Mouse (Mus musculus) forebrain, embryonic 14.5 days (tissue): ENCODE measurements around the gene Gm21987. TPM values are rescaled to one million over a fixed set of nuclear protein-coding genes. Genes with fewer than 3 reads are reported as not detected.
A peak's percentile ranks its signal among the peaks of the same experiment; 100 is the strongest.

Experiments used
- ATAC-seq: fragments of 200-750 bp; cut with Nextera tagmentation; 2 replicates; pipeline ENCODE4 v1.8.0; 2017; ENCODE audit warnings: mild to moderate bottlenecking, moderate library complexity
- DNase-seq: peaks from one replicate; pipeline ENCODE4 v3.0.0-alpha.2; 2015; ENCODE audit warnings: low spot score
- H3K27ac ChIP-seq: fragments of 300-500 bp; sonication (generic); 2 replicates; pipeline ENCODE4 v1.5.1; 2014; ENCODE audit warnings: low read depth, mild to moderate bottlenecking, control low read depth, low read length, moderate library complexity
- H3K27me3 ChIP-seq: fragments of 300-500 bp; sonication (generic); replicated peaks from 2 replicates; pipeline ENCODE4 v1.6.1; 2014; ENCODE audit warnings: low read length, control low read depth, mixed read lengths; ENCODE audit not compliant: control insufficient read depth, insufficient read depth
- H3K36me3 ChIP-seq: fragments of 300-500 bp; sonication (generic); 2 replicates; pipeline ENCODE4 v1.6.1; 2014; ENCODE audit warnings: low read length, control low read depth; ENCODE audit not compliant: control insufficient read depth, insufficient read depth
- H3K4me1 ChIP-seq: fragments of 300-500 bp; sonication (generic); 2 replicates; pipeline ENCODE4 v1.6.1; 2014; ENCODE audit warnings: antibody characterized with exemption, low read length, control low read depth; ENCODE audit not compliant: control insufficient read depth, insufficient read depth
- H3K4me2 ChIP-seq: fragments of 300-500 bp; sonication (generic); 2 replicates; pipeline ENCODE4 v1.6.1; 2014; ENCODE audit warnings: mild to moderate bottlenecking, control low read depth, low read length
- H3K4me3 ChIP-seq: fragments of 300-500 bp; sonication (generic); 2 replicates; pipeline ENCODE4 v1.5.1; 2014; ENCODE audit warnings: low read depth, low read length, control low read depth
- H3K9ac ChIP-seq: fragments of 300-500 bp; sonication (generic); 2 replicates; pipeline ENCODE4 v1.6.1; 2014; ENCODE audit warnings: mild to moderate bottlenecking, low read length, control low read depth, moderate library complexity
- H3K9me3 ChIP-seq: fragments of 300-500 bp; sonication (generic); replicated peaks from 2 replicates; pipeline ENCODE4 v1.6.1; 2016; ENCODE audit warnings: low read length, control low read depth, mixed read lengths; ENCODE audit not compliant: control insufficient read depth
- WGBS: fragments of 180-500 bp; shearing (Covaris S2); extraction: QIAGEN DNeasy Blood & Tissue Kit; methylation state at CpG from one replicate; pipeline ENCODE4 v1.1.7; 2014; 5-methylcytosine and 5-hydroxymethylcytosine counted together
- polyA plus RNA-seq: library from polyadenylated mRNA; unstranded; fragments of >200 nt; fragmentation: Nextera tagmentation; extraction: Ambion mirVana; gene quantifications from 2 replicates; pipeline ENCODE4 v1.2.1, GENCODE M21; 2014

Gm21987 gene
- polyA plus RNA-seq, 1 experiment from 2014 or later = not detected

DNA sequence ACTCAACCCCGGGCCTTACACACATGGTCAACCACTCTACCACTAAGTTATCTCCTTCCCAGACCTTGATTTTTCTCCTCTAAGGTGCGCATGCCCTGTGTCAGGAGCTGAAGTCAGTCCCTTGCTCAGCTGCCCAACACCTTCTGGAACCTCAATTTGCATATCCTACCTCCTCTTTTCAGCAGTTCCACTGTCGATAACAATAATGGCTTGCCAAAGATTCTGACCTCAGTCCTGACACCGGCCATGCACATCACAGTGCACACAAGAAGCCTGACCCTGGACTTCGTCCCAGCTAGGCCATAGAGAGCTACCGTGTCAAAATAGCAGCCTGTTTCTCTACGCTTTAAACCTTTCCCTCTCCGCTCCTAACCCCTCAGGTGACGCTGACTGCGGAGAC is 26.6 kb downstream of the Gm21987 start:
- no peak for DNase-seq

GRCm38 (mm10) chr16:38373941-38374340 is 27.1 kb downstream of the Gm21987 start:
- Histone ChIP-seq H3K4me1 (no peaks in the 10 kb centered on the region), H3K27me3 (no peaks in the 10 kb centered on the region), H3K9ac (no peak overlapping the region), H3K4me3 (no peak overlapping the region), H3K9me3 (no peaks in the 10 kb centered on the region), H3K27ac (no peak overlapping the region), H3K36me3 (no peaks in the 10 kb centered on the region), H3K4me2 (no peak overlapping the region)
- no peak for DNase-seq
- ATAC-seq = no peak
- 87% methylated on average over 16 of the region's 16 CpGs for WGBS

More for the DNA sequence above, 26.6 kb downstream of the Gm21987 start:
- H3K4me2 ChIP-seq = no peak overlapping the region
- no peak overlapping the region for H3K4me3 ChIP-seq
- H3K9me3 ChIP-seq = no peaks in the 10 kb centered on the region
- H3K36me3 ChIP-seq = no peaks in the 10 kb centered on the region
- H3K4me1 ChIP-seq = 0 out of 2 replicates have a peak, but pooled peaks cover under 1% of the 10 kb centered on the region
- ATAC-seq = no peak
- no peaks in the 10 kb centered on the region for H3K27me3 ChIP-seq
- no peak overlapping the region for H3K9ac ChIP-seq
- no peak overlapping the region for H3K27ac ChIP-seq
- WGBS = 87% methylated on average over 10 of the region's 10 CpGs

- peak; percentile 16 for DNase-seq
- Histone ChIP-seq H3K36me3 (no peaks in the 10 kb centered on the region), H3K27me3 (no peaks in the 10 kb centered on the region), H3K4me1 (no peaks in the 10 kb centered on the region), H3K9me3 (no peaks in the 10 kb centered on the region), H3K9ac (no peak overlapping the region), H3K4me2 (no peak overlapping the region), H3K27ac (no peak overlapping the region), H3K4me3 (no peak overlapping the region)
- WGBS = 86% methylated on average over 10 of the region's 10 CpGs
- ATAC-seq = no peak
Observed at GRCm38 (mm10) chr16:38374379-38375140, 27.7 kb downstream of the Gm21987 start.

GRCm38 (mm10) chr16:38375182-38375581 is 28.3 kb downstream of the Gm21987 start:
- H3K4me3 ChIP-seq = no peak overlapping the region
- no peaks in the 10 kb centered on the region for H3K36me3 ChIP-seq
- 82% methylated on average over 7 of the region's 7 CpGs for WGBS
- DNase-seq (no peak), ATAC-seq (no peak)
- no peaks in the 10 kb centered on the region for H3K4me1 ChIP-seq
- no peak overlapping the region for H3K27ac ChIP-seq
- no peak overlapping the region for H3K9ac ChIP-seq
- no peaks in the 10 kb centered on the region for H3K9me3 ChIP-seq
- no peak overlapping the region for H3K4me2 ChIP-seq
- H3K27me3 ChIP-seq = no peaks in the 10 kb centered on the region

- no peaks in the 10 kb centered on the region for H3K36me3 ChIP-seq
Observed at GRCm38 (mm10) chr16:38376163-38376840, 29.5 kb downstream of the Gm21987 start.

DNA sequence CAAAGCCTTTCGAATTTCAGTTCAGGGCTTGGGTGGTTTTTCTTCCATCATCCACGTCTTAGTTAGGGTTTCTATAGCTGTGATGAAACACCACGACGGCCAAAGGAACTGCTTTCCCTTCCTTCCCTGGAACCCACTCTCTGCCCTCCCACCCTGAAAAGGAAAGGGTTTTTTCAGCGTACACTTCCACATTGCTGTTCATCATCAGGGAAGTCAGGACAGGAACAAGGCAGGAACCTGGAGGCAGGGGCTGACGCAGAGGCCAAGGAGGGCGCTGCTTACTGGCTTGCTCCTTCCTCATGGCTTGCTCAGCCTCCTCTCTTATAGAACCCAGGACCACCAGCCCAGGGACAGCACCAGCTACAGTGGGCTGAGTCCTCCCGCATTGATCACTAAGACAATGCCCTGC is 30.0 kb downstream of the Gm21987 start:
- Histone ChIP-seq H3K27ac (0 out of 2 replicates have a peak overlapping the region, but pooled peaks have one; percentile 74), H3K4me3 (peak overlapping the region; percentile 19; the same call in 1 of the 2 replicates), H3K4me2 (peak overlapping the region; percentile 46), H3K36me3 (no peaks in the 10 kb centered on the region), H3K4me1 (no peaks in the 10 kb centered on the region), H3K27me3 (no peaks in the 10 kb centered on the region), H3K9ac (peak overlapping the region; percentile 64), H3K9me3 (no peaks in the 10 kb centered on the region)
- DNase-seq (no peak), ATAC-seq (peak; percentile 32)
- 54% methylated on average over 8 of the region's 8 CpGs for WGBS

More at GRCm38 (mm10) chr16:38376163-38376840, 29.5 kb downstream of the Gm21987 start:
- Histone ChIP-seq H3K4me3 (peak overlapping the region; percentile 19), H3K4me2 (peak overlapping the region; percentile 46), H3K4me1 (no peaks in the 10 kb centered on the region), H3K9ac (peak overlapping the region; percentile 64), H3K9me3 (no peaks in the 10 kb centered on the region), H3K27me3 (no peaks in the 10 kb centered on the region), H3K27ac (peak overlapping the region; percentile 74)
- DNase-seq (peak; percentile 81), ATAC-seq (peak; percentile 93)
- WGBS = 26% methylated on average over 11 of the region's 17 CpGs

DNA sequence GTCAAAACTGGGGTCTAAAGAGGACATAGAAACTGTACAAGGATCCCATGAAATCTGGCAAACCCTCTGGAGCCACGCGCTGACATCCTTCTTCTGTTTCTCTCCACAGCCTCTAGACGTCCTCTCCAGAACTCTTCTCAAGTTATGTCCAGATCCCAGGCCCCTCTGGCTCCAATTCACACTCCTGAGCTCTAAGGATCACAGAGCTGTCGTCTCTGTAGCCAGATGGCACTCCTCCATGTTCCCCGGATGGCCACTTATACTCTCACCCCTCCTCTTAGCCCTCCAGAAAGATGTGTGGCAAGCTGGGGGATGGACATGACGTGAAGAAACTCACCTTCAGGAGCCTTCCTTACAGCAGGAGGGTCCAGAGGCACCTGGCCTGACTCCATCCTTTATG is 30.7 kb downstream of the Gm21987 start:
- Histone ChIP-seq H3K4me2 (no peak overlapping the region), H3K4me3 (no peak overlapping the region), H3K4me1 (no peaks in the 10 kb centered on the region), H3K36me3 (no peaks in the 10 kb centered on the region), H3K27me3 (no peaks in the 10 kb centered on the region), H3K9ac (no peak overlapping the region), H3K9me3 (no peaks in the 10 kb centered on the region), H3K27ac (no peak overlapping the region)
- WGBS = 88% methylated on average over 6 of the region's 6 CpGs
- ATAC-seq = no peak
- no peak for DNase-seq

GRCm38 (mm10) chr16:38378591-38378990 is 31.8 kb downstream of the Gm21987 start:
- ATAC-seq = no peak
- no peak overlapping the region for H3K9ac ChIP-seq
- DNase-seq = no peak
- 90% methylated on average over 6 of the region's 6 CpGs for whole genome bisulfite sequencing
- no peak overlapping the region for H3K27ac ChIP-seq
- no peaks in the 10 kb centered on the region for H3K9me3 ChIP-seq
- H3K4me3 ChIP-seq = no peak overlapping the region
- no peaks in the 10 kb centered on the region for H3K27me3 ChIP-seq
- no peak overlapping the region for H3K4me2 ChIP-seq
- no peaks in the 10 kb centered on the region for H3K36me3 ChIP-seq
- H3K4me1 ChIP-seq = no peaks in the 10 kb centered on the region

DNA sequence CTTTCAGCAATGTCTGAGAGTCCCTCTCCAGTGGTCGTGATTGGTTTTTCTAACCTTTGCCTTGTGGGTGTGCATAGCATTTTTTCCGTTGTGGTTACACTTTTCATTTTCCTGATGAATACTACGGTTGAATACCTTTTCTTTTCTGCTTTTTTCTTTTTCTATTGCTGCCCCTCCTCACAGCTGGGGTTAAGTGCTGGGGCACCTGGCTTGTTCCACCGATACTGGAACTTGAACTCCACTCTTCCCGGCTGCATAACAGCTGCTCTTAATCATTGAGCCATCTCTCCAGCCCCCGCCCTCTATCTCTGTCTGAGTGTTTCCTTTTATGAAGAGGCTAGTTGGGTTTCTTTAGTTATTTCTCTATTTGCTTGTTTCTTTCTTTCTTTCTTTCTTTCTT is 32.2 kb downstream of the Gm21987 start:
- H3K36me3 ChIP-seq = no peaks in the 10 kb centered on the region
- no peaks in the 10 kb centered on the region for H3K4me1 ChIP-seq
- H3K4me3 ChIP-seq = no peak overlapping the region
- ATAC-seq (no peak), DNase-seq (no peak)
- H3K27ac ChIP-seq = no peak overlapping the region
- H3K27me3 ChIP-seq = no peaks in the 10 kb centered on the region
- no peak overlapping the region for H3K9ac ChIP-seq
- no peak overlapping the region for H3K4me2 ChIP-seq
- H3K9me3 ChIP-seq = no peaks in the 10 kb centered on the region
- 66% methylated on average over 6 of the region's 6 CpGs for WGBS
